Mouse (Mus musculus): ENCODE measurements at regions not wholly inside any gene's neighbourhood (a gene's known extent, or its start where the extent isn't known, plus 50 kb on each side); places are given as distances from the start of the nearest gene placed in this dataset.
A peak's percentile ranks its signal among the peaks of the same experiment; 100 is the strongest.

GRCm38 (mm10) chr14:102372994-102373567, 609.4 kb downstream of the Kctd12 start:
- no peak for TF ChIP-seq CTCF (IDR thresholded peaks at IDR 0.05)
- intact Hi-C loops (cut with DNase I): no loop called here
- Histone ChIP-seq H3K4me3 (no peak overlapping the region), H3K27ac (no peak overlapping the region)
- DNase-seq: no peak

- DNase-seq: no peak
- intact Hi-C loops (cut with DNase I): no loop called here
- no peak overlapping the region for H3K4me3 ChIP-seq
- no peak for TF ChIP-seq CTCF (IDR thresholded peaks at IDR 0.05)
- no peak overlapping the region for H3K27ac ChIP-seq
These were observed 620.8 kb downstream of the Kctd12 start for GRCm38 (mm10) chr14:102361589-102361988.

GRCm38 (mm10) chr14:102329409-102329808, 599.7 kb downstream of the Lmo7 start:
- Histone ChIP-seq H3K4me3 (no peak overlapping the region), H3K27ac (no peak overlapping the region)
- no peak for DNase-seq
- intact Hi-C loops (cut with DNase I): no loop called here
- TF ChIP-seq CTCF (IDR thresholded peaks at IDR 0.05): peak; percentile 9; the same call in 1 of the 2 replicates

- intact Hi-C loops (cut with DNase I): no loop called here
- no peak for DNase-seq
- Histone ChIP-seq H3K4me3 (no peak overlapping the region), H3K27ac (no peak overlapping the region)
- TF ChIP-seq CTCF (IDR thresholded peaks at IDR 0.05): no peak
These were observed 576.6 kb downstream of the Lmo7 start for GRCm38 (mm10) chr14:102306332-102306731.

GRCm38 (mm10) chr14:102302826-102303225, 573.1 kb downstream of the Lmo7 start:
- no peak for TF ChIP-seq CTCF (IDR thresholded peaks at IDR 0.05)
- intact Hi-C loops (cut with DNase I): no loop called here
- DNase-seq: no peak
- Histone ChIP-seq H3K4me3 (no peak overlapping the region), H3K27ac (no peak overlapping the region)

- intact Hi-C loops (cut with DNase I): no loop called here
- no peak for TF ChIP-seq CTCF (IDR thresholded peaks at IDR 0.05)
- no peak overlapping the region for H3K27ac ChIP-seq
These were observed 570.5 kb downstream of the Lmo7 start for GRCm38 (mm10) chr14:102300251-102300650.

GRCm38 (mm10) chr14:102291361-102291760, 561.6 kb downstream of the Lmo7 start:
- no peak for TF ChIP-seq CTCF (IDR thresholded peaks at IDR 0.05)
- no peak for DNase-seq
- intact Hi-C loops (cut with DNase I): no loop called here

More at GRCm38 (mm10) chr14:102300251-102300650, 570.5 kb downstream of the Lmo7 start:
- no peak overlapping the region for H3K4me3 ChIP-seq
- no peak for DNase-seq

GRCm38 (mm10) chr14:102250076-102250475, 520.3 kb downstream of the Lmo7 start:
- H3K4me3 ChIP-seq: no peak overlapping the region
- intact Hi-C loops (cut with DNase I): no loop called here
- no peak for DNase-seq
- no peak for TF ChIP-seq CTCF (IDR thresholded peaks at IDR 0.05)
- no peak overlapping the region for H3K27ac ChIP-seq

More at GRCm38 (mm10) chr14:102291361-102291760, 561.6 kb downstream of the Lmo7 start:
- H3K4me3 ChIP-seq: no peak overlapping the region
- no peak overlapping the region for H3K27ac ChIP-seq

- no peak overlapping the region for H3K4me3 ChIP-seq
- DNase-seq: no peak
- H3K27ac ChIP-seq: no peak overlapping the region
- intact Hi-C loops (cut with DNase I): no loop called here
- TF ChIP-seq CTCF (IDR thresholded peaks at IDR 0.05): no peak
These were observed 518.8 kb downstream of the Lmo7 start for GRCm38 (mm10) chr14:102248581-102248980.

- no peak for DNase-seq
- H3K27ac ChIP-seq: no peak overlapping the region
- H3K4me3 ChIP-seq: no peak overlapping the region
- intact Hi-C loops (cut with DNase I): no loop called here
- no peak for TF ChIP-seq CTCF (IDR thresholded peaks at IDR 0.05)
These were observed 518.3 kb downstream of the Lmo7 start for GRCm38 (mm10) chr14:102248023-102248422.

- no peak for DNase-seq
- Histone ChIP-seq H3K27ac (no peak overlapping the region), H3K4me3 (no peak overlapping the region)
- intact Hi-C loops (cut with DNase I): no loop called here
- no peak for TF ChIP-seq CTCF (IDR thresholded peaks at IDR 0.05)
These were observed 514.2 kb downstream of the Lmo7 start for GRCm38 (mm10) chr14:102243806-102244536.

- DNase-seq: no peak
- intact Hi-C loops (cut with DNase I): no loop called here
These were observed 487.0 kb downstream of the Lmo7 start for GRCm38 (mm10) chr14:102216581-102217368.

More at GRCm38 (mm10) chr14:102216581-102217368, 487.0 kb downstream of the Lmo7 start:
- no peak for TF ChIP-seq CTCF (IDR thresholded peaks at IDR 0.05)
- no peak overlapping the region for H3K4me3 ChIP-seq
- no peak overlapping the region for H3K27ac ChIP-seq
